Mouse (Mus musculus) right cerebral cortex, adult 2 months (tissue): Measurements from ENCODE around the gene Rasgef1b.

Experiments used
- DNase-seq, 2 experiments: peaks; one replicate each; pipeline ENCODE4 v3.0.0; 2021 to 2022; ENCODE audit warnings: low spot score in 2 of 2

Gene Rasgef1b

DNA sequence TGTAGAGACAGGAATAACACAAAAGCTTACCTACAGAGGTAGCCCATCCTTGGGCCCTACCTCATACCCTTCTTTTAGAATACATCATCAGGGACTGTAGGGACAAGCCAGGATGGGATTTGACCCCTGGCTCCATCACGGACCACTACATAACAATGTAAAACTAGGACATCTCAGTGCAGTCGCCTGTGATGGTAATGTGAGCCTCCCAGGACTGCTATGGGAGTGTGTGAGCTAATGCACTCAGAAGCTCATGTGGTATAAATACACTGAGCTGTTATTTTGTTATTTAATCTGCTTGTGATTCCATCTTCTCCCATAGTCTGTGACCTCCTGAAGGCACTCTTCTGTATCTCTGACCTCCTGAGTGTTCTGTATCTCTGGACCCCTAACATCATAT lies 432.5 kb downstream of the Rasgef1b start:
- DNase-seq, result no peak

DNA sequence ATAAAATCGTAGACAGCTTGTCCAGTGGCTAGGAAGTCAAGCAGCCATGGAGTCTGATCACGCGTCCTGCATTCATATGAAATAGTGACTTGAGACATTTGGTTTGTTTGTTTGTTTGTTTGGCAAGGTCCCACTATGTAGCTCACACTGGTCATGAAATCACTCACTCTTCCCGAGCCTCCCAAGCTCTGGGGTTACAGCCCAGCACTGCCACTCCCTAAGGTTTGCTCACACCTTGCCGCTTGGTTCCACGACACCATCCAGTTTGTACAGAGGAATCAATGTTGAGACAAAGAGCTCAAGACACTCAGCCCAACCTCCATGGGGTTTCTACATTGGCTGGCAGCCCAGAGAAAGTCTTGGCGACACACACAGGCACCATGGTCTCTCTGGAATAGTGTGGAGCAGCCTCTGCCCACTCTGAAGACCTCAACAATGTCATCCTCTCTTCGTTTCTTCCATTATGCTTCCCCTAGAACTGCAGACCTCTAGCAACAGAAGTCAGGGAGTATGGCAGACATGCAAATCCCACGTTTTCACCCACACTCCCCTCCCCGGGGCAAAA lies 436.5 kb downstream of the Rasgef1b start:
- no peak for DNase-seq

- no peak for DNase-seq
Observed at GRCm38 (mm10) chr5:99291084-99291830, 437.6 kb downstream of the Rasgef1b start.

- no peak for DNase-seq
Observed at GRCm38 (mm10) chr5:99288262-99288661, 440.6 kb downstream of the Rasgef1b start.

- DNase-seq, result no peak
Observed at GRCm38 (mm10) chr5:99287647-99288185, 441.1 kb downstream of the Rasgef1b start.

DNA sequence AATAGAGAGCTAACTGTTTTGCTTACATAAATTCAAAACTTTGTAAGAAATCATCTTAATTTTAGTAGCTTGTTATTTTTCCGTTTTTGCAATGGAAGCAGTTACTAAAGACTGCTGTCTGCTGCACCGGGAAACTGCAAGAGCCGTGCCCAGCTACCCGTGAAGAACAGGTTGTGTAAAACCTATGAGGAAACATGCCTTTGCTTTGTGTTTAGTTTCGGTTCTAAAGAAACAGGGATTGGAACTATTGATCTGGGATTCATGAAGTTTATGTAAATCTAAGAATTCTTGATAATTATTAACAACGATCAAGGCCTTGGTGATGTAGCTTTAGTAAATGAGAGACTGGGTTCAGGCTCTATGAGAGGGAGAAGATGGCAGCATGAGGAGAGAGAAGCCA lies 442.3 kb downstream of the Rasgef1b start:
- DNase-seq, result no peak

GRCm38 (mm10) chr5:99286024-99286423 lies 442.8 kb downstream of the Rasgef1b start:
- DNase-seq, result no peak

- DNase-seq, result no peak
Observed at GRCm38 (mm10) chr5:99284369-99284768, 444.5 kb downstream of the Rasgef1b start.

DNA sequence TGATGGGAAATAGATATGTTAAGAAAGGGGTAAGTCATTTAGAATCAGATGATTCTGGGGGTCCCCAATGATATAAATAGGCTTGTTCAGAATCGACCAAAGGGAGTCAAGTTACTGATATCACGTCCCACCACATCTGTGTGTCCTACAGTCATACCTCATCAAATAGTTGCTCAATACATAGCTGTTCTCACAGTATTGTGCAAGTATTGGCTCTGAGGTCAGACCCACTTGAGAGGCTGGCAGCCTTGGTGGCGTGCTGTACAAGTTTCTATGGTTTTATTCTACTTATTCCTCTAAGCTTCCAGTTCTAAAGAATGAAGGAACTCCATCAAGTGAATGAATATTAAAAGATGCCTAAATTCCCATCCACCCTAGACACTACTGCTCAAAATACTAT lies 445.2 kb downstream of the Rasgef1b start:
- DNase-seq, result no peak

GRCm38 (mm10) chr5:99280536-99280935 lies 448.3 kb downstream of the Rasgef1b start:
- DNase-seq, result no peak

DNA sequence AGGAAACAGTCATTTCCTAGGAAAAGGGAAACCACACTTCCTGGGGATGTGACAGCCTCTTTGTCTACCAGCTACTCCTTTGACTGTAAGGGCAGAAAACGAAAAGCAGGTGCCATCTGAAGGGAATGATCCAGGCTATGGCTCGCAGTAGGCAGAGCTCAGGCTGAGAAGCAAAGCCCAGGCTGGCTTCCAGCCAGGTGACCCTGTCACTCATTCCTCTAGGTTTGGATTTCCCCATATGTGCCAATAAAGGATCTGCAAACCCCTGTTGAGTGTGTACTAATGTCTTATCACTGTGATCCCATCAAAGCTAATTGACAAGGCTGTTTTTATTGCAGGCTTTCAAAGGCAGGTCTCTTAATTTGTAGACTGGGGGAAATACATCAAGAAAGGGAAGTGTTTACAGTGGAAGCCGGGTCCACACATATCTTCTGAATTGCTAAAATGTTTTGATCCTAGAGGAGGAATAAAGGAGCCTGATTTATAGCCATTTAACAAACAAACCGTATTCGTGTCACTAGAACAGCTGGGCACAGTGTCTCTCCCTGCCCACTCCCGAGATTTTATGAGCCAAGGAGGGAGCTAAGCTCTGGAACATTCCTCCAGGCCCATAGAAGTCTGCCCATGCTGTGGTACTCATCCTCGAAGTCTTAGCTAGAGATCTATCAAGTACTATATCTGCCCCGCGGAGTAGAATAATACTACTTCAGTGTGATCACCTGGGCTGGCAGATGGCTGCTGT lies 449.7 kb downstream of the Rasgef1b start:
- no peak for DNase-seq

- no peak for DNase-seq
Observed at GRCm38 (mm10) chr5:99278364-99278763, 450.5 kb downstream of the Rasgef1b start.

DNA sequence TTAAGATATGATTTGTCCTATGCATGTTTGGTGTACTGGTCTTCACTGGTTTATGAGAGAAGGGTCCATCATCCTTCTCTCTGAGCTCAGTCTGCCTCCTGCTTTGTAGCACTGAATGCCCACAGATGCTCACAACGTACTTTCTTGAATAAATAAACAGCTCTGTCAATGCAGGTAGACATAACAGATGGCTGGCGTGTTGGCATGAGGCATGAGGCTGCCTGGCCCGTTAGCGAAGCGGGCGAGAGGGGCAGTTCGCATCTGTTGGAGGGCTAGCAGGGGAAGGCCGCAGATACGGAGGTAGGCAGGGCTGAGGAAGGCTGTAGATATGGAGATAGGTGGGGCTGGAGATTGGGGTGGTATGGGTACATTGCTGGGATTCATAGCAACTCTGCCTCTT lies 451.3 kb downstream of the Rasgef1b start:
- no peak for DNase-seq

GRCm38 (mm10) chr5:99274119-99274563 lies 454.7 kb downstream of the Rasgef1b start:
- DNase-seq, result no peak

DNA sequence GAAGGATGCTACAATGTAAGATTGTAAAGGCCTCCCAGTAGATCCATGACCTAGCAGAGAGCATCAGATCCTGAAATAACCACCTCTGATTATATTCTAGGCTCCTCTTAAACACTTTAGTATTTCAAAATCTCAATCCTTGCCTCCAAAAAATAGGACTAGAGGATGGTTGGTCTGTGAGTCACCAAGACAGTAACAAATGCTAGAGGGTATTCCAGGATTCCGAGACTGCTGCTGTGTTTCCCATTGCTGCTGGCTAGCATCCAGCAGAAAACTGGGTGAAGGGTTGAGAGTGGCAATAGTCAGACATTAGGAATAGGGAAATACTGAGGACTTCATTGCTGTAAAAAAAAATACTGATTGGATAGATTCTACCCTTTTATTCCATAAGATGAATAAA lies 457.3 kb downstream of the Rasgef1b start:
- DNase-seq, result no peak

- no peak for DNase-seq
Observed at GRCm38 (mm10) chr5:99269131-99269530, 459.7 kb downstream of the Rasgef1b start.

DNA sequence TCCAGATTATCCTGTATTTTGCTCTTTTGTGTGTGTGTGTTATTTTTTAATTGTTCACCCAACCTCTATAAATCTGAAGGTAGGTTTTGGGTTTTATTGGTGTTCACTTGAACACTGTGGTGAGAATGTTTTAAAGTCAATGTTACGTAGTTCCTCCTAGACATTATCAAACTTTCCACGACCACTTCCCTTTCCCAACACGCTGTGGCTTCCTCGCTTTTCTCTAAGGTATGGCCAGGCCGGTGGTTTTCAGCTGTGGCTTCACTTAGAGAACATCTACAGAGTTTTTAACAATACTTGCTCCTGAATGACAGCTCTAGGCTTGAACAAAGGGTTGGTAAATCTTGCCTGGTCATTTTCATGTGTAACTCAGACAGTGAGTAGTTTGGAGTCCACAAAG lies 461.5 kb downstream of the Rasgef1b start:
- DNase-seq, result no peak

DNA sequence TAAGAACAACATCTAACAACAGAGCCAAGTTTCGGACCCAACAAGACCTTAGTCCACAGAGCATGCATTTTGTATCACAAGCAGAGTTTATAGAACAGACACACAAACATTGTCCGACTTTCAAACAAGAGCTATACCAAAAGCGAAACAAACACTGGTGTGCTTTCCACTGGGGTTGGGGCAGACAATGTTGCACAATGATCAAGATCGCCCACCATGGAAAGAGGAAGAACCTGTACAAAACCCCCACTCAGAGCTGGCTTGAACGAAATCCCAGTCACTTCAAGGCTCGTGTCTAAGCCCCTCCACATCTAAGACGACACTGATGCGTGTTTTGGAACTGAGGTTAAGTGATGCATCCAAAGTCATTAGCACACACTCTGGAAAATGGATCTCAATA lies 462.6 kb downstream of the Rasgef1b start:
- DNase-seq, result no peak

DNA sequence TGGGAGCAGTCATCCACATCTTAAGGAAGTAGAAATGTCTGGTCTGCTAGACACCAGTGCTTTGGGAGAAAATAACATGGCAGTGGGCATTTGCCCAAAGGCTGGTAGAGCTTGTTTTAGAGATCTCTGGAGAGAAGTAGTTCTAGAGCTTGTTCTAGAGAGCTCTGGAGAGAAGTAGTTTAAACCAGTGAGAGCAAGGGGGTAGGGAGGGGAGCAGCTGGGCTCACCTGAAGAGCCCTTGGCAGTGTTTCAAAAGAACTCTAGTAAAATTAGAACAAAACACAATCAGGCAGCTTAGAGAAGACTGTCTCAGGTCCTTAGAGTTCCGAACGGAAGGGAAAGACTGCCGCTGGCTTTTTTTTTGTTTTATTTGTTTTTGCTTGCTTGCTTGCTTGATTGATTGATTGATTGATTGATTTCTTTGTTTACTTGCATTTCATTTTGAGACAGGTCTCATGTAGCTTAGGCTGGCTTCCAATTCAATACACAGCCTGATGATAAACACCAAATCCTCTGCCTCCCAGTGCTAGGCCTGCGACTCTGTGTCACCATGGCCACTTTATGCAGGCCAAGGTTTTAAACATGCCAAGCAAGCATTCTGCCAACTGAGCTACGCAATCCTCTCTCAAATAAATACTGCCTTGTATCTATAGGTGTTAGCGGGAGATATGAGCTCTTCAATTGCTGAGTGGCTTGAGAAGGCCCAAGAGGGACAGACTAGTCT lies 466.5 kb downstream of the Rasgef1b start:
- DNase-seq, result no peak

DNA sequence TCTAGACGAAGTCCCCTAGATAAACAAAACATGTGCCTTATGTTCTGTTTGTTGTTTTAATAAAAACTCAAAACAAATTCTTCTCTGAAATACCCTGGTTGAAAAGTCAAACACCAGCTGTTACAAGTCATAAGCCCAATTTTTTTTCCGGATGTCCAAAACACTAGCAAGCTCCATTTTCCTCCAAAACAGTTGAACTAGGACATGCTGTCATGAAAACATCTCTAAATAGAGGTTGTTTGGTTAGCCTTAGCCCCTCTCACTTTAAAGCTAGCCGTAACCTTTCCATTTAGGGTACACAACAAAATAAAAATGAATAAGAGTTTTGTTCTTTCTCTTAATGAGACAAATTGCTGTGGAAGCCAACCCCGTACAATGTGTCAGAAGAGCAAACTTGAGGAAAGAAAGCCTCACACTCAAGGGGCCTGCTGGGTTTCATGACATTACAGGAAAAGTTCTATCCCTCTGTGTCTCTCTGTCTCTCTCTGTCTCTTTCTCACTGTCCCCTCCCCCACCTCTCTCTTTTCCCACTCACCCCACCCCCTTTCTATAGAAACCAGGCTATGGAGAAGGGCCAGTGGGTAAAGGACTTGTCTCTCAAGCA lies 467.6 kb downstream of the Rasgef1b start:
- no peak for DNase-seq

- no peak for DNase-seq
Observed at GRCm38 (mm10) chr5:99258003-99258500, 470.8 kb downstream of the Rasgef1b start.
